Mouse (Mus musculus) cortical plate, adult 2 months (tissue): ENCODE measurements around the gene Plcd4.

Experiments
- CTCF ChIP-seq: fragments of 200-500 bp; IDR thresholded peaks from 2 replicates; pipeline ENCODE4 v1.5.1; 2011; ENCODE audit warnings: mild to moderate bottlenecking, control low read depth, low read length; ENCODE audit not compliant: insufficient read depth; ENCODE audit errors: extremely low read depth
- POLR2A ChIP-seq: fragments of 200-500 bp; IDR thresholded peaks from 2 replicates; pipeline ENCODE4 v1.6.1; 2011; ENCODE audit warnings: mild to moderate bottlenecking, low read length, control low read depth; ENCODE audit not compliant: insufficient read depth; ENCODE audit errors: extremely low read depth

- TF ChIP-seq POLR2A, result no peak
- no peak for TF ChIP-seq CTCF
Observed at GRCm38 (mm10) chr1:74600501-74601266, 58.0 kb downstream of the Plcd4 start.
